Mouse (Mus musculus) cortical plate, adult 2 months (tissue): ENCODE results near the gene Cadm2.

ENCODE experiments used
- CTCF ChIP-seq: fragments of 200-500 bp; IDR thresholded peaks from 2 replicates; pipeline ENCODE4 v1.5.1; 2011; ENCODE audit warnings: mild to moderate bottlenecking, control low read depth, low read length; ENCODE audit not compliant: insufficient read depth; ENCODE audit errors: extremely low read depth
- POLR2A ChIP-seq: fragments of 200-500 bp; IDR thresholded peaks from 2 replicates; pipeline ENCODE4 v1.6.1; 2011; ENCODE audit warnings: mild to moderate bottlenecking, low read length, control low read depth; ENCODE audit not compliant: insufficient read depth; ENCODE audit errors: extremely low read depth

- no peak for TF ChIP-seq CTCF
- no peak for TF ChIP-seq POLR2A
Measured at GRCm38 (mm10) chr16:67436301-67436700, 184.4 kb downstream of the Cadm2 start.
